Comparison of ENCODE assay signal across 8 mouse cellular contexts in genomic region chr1:24134792-24135191, GRCm38 (mm10). TPM values are rescaled to one million over a fixed set of nuclear protein-coding genes. Genes with fewer than 3 reads are reported as not detected.
DNase-seq lines count a peak whose midpoint lies in the region; ATAC-seq lines count a peak whose summit lies in the region.

No protein-coding gene starts in this region.

- peak; percentile 10 for DNase-seq in kidney, adult 9 months
- DNase-seq in kidney, postnatal 4 days, result no peak
- DNase-seq in MEL-GATA-1-ER (ENCODE audit: extremely low read depth, low read depth), result peak; percentile 11
- DNase-seq in embryo, embryonic 9.5 days (ENCODE audit: extremely low spot score), result peak; percentile 31
- no peak for DNase-seq in urinary bladder, postnatal 36 days (ENCODE audit: low spot score in 2 of 2)
- DNase-seq in gastrocnemius, postnatal 10 days, result no peak
- DNase-seq in urinary bladder, adult 18-20 months (ENCODE audit: low spot score in 2 of 2), result no peak

- ATAC-seq in megakaryocyte progenitor cell, adult 5-6 weeks (replicated peaks; ENCODE audit: poor library complexity), result peak; percentile 81

RNA-seq across cellular contexts. Expression of gene Fam135a, which starts 34.7 kb away (rescaled TPM):
- total RNA-seq in megakaryocyte progenitor cell, adult 5-6 weeks (2015), result 1.6 and 4.3 TPM in 2 replicates
- total RNA-seq in megakaryocyte progenitor cell, adult 5-6 weeks (2017), result 1.6 and 2.7 TPM in 2 replicates
- total RNA-seq in gastrocnemius, postnatal 10 days (2021), result 10 to 100 TPM; 21.5 to 27.6 TPM

RNA-seq across cellular contexts. Expression of gene Col9a1, which starts 42.6 kb away (rescaled TPM):
- total RNA-seq in megakaryocyte progenitor cell, adult 5-6 weeks (2015), result not detected in 2 replicates
- not detected in 2 replicates for total RNA-seq in megakaryocyte progenitor cell, adult 5-6 weeks (2017)
- under 1 TPM; 0.47 to 0.86 TPM for total RNA-seq in gastrocnemius, postnatal 10 days (2021)

Comparison
In these comparisons a context has a peak if more than half of its experiments do, and no peak if none do; other contexts are left out.
1. DNase-seq: peak in kidney, adult 9 months (single experiment), MEL-GATA-1-ER (single experiment) and embryo, embryonic 9.5 days (single experiment); none in kidney, postnatal 4 days (0 of 2), urinary bladder, postnatal 36 days (0 of 2), gastrocnemius, postnatal 10 days (single experiment) and urinary bladder, adult 18-20 months (0 of 2).
2. RNA of gene Fam135a, which starts 34.7 kb away (total RNA-seq): 21.5 to 27.6 TPM in gastrocnemius, postnatal 10 days; 1.6 to 4.3 TPM in megakaryocyte progenitor cell, adult 5-6 weeks; every median in the first group is over 4 times any median in the second.